Mouse (Mus musculus) thymus, postnatal 4 days (tissue): ENCODE measurements around the gene Dstn.

ENCODE experiments used
- DNase-seq: peaks from one replicate; pipeline ENCODE4 v3.0.0; 2021

Dstn gene

DNA sequence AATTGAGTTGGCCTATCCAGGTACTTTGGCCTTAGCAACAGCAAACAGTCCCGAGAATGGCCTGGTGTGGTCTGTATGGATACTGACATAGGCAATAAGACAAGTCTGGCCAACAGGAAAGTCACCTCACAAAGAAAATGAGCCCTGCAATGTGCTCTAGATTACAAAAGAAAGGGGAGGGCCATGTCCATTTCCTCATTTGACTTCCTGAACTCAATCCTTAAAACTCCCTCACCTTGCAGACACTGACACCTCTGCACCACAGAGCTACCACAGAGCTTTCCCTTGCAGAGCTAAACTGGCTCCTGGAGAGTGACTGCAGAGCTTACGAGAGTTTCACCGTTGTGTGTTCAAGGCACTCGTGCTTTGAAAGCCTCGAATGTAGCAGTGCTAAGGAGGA is 47.1 kb downstream of the Dstn start:
- no peak for DNase-seq

DNA sequence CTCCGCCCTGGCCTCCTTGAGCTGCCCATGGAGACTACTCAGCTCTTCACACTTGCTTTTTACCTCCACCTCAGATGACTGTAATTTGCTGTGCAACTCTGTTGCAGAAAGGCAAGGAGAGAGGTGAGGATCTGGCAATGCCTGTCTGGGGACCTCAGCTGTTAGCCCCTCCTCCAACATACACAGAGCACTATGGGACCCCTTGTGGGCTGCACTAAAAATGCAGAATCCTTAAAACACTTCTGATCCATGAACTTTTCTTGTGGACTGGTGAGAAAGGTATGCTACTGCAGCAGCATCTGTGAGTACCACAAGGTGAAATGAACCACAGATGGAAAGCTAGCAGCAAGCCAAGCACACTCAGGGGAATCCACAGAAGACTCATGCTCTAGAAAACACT is 48.2 kb downstream of the Dstn start:
- no peak for DNase-seq

DNA sequence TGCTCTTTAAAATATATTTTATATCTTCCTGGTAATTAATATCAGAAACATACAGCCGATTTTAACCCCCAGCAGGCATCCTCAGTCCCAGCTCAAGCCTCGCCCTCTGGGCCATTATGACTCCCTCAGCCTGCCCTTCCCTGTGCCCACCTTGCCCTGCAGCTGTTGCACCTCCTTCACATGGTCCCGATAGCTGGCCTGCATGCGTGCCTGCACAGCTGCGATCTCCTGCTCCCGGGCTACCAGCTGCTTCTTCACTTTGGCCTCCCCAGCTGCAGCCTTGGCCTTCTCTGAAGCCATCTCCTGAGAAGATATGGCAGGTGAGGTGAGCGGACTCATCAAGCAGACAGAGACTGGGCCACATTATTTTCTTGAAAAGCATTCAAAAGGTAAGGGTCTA is 54.1 kb downstream of the Dstn start:
- DNase-seq, result peak; percentile 34

DNA sequence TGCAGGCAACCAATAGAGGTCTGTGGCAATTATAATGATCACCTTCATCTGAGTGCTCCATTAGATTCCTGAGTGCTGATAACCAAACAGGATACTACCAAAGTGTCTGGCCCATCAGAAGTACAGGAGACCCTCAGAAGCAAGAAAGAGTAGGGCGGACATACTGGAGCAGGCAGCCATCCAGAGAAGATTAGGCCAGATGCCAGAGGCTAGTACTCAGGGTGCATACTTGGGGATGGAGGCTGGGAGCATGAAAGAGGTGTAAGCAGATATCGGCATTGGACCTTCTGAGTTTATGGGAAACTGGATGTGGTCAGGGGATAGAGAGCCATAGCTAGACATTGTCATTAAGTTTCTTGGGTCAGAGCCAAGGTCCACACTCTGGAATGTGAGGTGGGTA is 55.7 kb downstream of the Dstn start:
- no peak for DNase-seq

DNA sequence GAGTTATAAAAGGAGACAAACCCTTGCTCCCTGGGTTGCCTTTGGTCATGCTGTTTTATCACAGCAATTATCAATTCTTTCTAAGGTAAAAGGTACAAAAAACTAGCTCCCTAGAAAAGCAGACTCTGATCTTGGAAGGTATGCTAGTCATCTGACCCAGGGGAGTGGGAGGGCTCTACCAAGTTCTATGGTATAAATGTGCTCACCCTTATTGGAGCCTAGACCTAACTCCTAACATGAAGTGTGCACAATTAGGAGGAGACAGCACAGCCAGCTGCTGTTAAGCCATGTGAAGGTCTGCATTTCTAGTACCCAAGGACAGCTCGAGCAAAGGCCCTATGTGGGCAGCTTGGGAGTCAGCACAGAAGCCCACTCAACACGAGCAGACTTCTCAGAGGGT is 56.8 kb downstream of the Dstn start:
- no peak for DNase-seq

DNA sequence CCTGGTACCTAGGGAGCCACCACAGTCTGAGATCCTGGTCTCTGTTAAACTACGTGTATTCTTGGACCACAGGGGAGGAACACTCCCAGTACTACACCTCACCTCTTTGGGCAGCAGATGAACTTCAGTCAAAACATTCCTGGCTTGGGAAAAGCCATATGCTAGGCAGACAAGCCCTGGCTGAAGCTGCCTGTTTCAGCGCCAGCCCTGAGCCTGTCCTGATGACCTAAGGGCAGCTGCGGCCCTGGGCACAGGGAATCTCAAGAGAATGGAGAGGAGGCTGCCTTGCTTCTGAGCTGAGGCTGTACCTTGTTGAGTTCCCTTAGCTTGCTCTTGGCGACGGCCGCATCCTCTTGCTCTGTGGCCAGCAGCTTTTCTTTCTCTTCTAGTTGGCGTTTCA is 58.0 kb downstream of the Dstn start:
- DNase-seq, result no peak

DNA sequence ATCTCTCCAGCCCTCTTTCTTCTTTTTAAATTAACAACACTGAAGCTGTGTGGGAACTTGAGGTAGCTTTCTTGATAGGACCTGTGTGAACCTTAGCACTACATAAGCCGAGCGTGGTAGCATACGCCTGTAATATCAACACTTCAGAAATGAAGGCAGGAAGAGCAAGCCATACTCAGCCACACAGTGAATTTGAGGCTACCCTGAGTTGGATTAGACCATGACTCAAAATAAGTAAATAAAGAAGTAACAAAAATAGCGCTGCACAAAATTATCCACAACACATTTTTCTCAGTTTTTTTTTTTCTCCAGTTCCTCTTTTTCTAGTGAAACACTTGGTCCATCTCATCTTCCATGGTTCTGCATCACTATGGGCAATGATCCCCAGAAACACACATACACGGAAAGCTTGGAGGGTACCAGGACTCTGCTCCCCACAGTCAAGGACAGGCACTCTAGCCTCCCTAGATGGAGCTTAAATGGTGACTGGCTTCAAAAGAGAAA is 60.1 kb downstream of the Dstn start:
- DNase-seq, result no peak

DNA sequence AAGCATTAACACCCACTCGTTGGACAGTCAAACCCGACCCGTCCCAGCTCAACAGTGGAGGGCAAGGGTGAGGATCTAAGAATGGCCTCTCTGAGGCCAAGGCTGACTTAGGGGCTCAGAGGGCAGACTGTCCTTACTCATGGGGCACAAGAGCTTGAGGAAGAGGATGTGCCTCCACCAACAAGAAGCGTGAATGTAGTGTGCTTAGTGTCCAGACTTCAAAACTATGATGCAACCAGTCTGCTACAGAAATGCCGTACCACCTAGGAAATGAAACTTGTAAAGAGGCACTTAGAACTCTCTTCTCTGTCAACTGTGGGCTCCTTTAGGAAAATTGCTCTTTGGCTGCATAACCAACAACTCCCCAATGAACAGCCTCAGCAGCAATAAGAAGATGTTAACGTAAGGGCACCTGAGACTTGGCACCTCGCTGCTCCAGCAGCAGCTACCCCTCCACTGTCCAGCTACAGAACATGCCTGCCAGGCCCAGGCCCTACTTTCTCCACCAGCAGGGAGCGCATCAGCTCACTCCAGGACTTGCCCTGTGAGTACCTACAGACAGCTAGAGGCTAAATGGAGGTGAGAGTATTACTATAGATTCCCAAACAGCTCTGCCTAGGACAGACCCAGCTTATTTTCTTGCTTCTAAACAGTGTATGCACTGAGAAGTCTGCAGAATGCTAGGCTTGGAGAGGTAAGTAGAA is 63.5 kb downstream of the Dstn start:
- DNase-seq, result peak; percentile 20

DNA sequence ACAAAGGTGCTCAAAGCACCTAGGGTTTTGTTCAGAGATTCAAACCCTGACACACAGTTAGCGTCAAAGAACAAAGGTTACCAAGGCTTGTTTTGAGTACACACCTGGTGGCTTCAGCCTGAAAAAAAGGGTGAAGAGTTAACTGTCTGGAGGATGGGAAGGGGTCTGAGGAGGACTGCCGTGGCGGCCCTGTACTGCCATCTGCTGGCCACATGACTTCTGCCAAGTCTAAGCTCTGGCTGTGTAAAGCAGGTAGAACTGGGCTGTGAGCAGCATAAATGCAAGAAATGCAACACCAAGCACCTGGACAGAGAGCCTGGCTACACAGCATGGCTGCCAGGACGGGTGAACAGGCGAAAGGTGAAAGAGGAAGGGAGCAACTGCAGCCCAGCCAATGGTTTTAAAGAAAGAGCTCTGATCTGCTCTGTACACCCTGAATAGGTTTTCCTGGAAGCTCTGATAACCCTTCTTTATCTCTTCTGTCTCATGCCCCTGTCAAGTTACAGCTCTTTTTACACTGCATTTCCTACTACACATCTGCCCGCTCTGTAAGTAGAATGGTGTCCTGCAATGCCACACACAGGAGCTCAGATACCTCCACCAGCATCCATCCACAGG is 65.8 kb downstream of the Dstn start:
- DNase-seq, result peak; percentile 94

DNA sequence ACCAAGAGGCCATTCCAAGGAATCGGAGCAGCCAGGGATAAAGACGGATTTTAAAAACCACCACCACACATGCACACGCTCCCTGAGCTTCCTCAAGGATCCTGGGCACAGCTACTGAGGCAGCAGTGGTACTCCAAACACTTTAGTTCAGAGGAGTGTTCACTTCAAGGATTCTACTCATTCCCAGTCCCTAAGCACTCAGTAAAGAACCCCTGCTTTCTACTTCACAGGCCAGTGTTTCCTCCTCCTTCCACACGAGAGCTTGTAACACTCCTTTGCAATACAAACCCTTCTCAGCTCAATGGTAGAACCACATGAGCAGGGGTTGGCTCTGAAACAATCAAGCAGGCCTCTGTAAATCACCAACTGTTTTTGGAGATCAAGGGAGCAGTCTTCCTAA is 67.0 kb downstream of the Dstn start:
- no peak for DNase-seq

DNA sequence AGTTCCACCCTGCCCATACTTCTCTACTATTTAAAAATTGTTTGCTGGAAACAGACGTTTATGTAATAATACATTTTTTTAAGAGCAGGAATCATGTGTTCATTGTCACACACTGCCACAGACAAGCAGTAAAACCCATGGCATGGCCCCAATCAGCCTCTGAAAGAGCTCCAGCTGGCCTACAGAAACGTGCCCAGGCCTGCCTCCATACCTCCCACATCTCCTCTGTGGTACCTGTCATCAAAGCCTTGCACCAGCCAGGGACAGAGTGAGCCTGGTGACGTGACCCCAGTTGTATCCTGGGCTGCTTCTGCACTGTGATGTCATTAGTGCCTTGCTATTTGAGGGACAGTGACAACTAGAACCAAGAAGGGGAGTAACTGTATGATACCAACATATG is 67.8 kb downstream of the Dstn start:
- no peak for DNase-seq

DNA sequence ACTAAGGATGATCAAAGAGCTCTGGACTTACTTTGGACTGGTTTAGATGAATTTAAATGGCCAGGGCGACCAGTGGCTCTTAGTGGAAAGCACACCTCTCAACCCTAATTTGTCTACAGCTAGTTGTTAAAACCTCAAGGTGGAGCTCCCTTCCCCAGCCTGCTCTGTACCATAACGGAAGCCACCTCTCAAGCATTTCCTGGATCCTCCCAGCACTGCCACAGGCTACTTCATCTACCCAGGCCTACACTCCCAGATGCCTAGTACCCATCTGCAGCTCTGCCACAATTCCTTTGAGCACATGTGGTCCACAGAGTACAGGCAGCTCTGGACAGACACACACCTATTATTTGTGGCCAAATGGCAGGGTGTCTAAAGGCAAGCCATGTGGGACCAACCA is 68.4 kb downstream of the Dstn start:
- DNase-seq, result peak; percentile 18

DNA sequence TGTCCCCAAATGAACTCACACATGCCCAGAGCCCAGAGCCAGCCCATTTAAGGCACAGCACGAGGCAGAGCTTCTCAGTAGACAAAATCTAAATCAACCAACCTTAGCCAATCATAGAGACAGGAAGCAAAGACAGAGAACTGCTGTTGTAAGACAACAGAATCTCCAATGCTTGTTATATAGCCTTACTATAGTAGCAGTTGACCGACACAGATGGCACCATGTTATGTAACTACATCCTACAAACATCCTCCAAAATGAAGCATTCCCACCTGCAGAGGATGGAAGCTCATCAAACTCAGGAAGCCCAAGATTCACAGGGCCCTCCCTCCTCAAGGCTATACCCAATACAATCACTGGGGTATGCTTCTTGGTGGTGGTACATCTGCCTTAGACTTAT is 72.4 kb downstream of the Dstn start:
- DNase-seq, result no peak

DNA sequence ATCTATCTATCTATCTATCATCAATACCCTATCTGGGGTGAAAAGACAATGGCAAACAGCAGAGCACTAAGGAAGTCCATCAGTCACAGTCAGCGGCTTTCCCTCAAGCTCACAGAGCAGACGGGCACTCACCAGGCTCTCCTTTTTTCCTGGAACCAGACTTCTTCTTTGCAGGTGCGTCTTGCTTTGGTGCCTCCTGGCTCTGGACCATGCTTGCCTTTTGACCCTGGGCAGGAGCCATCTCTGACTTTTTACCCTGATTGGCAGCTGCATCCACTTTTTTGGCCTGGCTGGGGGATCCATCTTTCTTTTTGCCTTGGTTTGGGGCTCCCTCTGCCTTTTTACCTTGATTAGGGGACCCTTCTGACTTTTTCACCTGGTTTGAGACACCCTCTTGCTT is 72.9 kb downstream of the Dstn start:
- DNase-seq, result no peak

DNA sequence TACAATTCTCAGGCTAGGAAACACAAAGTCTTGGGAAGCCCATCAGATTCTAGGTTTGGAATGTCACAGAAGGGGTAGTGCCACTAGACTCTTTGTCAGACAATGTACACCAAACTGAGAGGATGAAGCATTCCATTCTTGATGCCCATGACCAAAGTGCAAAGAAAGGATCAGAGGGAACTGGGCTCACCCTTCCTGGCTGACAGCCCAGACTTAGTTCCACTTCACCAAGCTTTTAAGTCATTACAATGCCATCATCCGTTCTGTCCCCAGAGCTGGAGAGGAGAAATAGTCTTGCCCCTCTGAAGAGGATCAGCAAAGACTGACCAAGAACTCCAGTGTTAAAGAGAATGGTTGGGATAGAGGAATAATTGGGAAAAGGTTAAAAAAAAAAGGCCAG is 75.9 kb downstream of the Dstn start:
- no peak for DNase-seq

DNA sequence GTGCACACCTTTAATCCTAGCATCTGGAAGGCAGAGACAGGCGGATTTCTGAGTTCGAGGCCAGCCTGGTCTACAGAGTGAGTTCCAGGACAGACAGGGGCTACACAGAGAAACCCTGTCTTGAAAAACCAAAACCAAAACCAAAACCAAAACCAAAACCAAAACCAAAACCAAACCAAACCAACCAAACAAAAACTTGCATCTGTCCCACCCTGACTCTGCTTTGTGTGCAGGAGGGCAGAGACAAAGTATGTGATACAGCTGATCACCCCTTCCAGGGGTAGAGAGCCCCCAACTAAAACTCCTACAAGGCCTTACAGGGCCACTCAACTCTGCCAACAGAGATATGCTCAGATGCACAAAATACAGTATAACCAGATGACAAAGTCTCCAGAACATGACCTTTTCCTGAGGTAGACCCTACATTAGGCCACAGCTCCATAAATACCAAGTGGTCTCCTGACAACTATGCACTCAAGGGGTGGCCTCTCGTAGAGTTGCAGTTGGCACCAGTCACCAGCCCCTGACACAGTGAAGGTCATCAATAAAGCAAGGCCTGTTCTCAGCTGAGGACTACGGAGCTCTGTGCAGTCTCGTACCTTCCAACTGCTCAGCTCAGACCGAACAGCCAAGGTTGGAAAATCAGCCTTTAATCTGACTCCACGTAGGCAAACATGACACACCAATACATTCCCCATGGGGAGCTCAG is 77.0 kb downstream of the Dstn start:
- no peak for DNase-seq
